Mouse (Mus musculus): ENCODE measurements around the gene Kmt2c. TPM values are rescaled to one million over a fixed set of nuclear protein-coding genes. Genes with fewer than 3 reads are reported as not detected.
"Not testable (repeated sequence)": the region's sequence is repeated elsewhere in the genome, so short reads cannot be mapped to it uniquely, and the experiment has no call there.

Gene Kmt2c
- polyA plus RNA-seq, 1 experiment from 2014 or later, result 10.6 TPM

- H3K4me1 ChIP-seq, result no peaks in the 10 kb centered on the region
- no peak overlapping the region for H3K4me3 ChIP-seq
- DNase-seq (ENCODE audit: low spot score), result no peak
- peaks cover 14% of the 10 kb centered on the region for H3K36me3 ChIP-seq
- 93% methylated on average over 6 of the region's 6 CpGs for WGBS
- no peaks in the 10 kb centered on the region for H3K27me3 ChIP-seq (ENCODE audit: low read depth, poor library complexity, severe bottlenecking)
- no peaks in the 10 kb centered on the region for H3K9me3 ChIP-seq (replicated peaks)
- no peak overlapping the region for H3K27ac ChIP-seq
Observed at GRCm38 (mm10) chr5:25243101-25243500, 255.5 kb downstream of the Kmt2c start.

DNA sequence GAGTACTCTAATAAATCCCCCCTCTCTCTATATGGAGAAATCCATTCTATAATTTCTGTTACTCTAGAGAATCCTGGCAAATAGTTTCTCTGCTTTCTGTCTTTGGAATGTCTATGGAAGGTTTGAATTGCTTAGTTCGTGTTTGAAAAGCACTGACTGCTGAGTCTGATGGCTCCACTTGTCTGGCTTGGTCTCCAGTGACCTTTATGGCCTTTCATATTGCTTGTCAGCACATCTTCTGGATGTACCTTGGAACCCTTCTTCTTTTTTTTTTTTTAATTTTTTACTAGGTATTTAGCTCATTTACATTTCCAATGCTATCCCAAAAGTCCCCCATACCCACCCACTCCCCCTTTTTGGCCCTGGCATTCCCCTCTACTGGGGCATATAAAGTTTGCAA lies 274.2 kb downstream of the Kmt2c start:
- peaks cover 11% of the 10 kb centered on the region for H3K36me3 ChIP-seq
- H3K9me3 ChIP-seq (replicated peaks); H3K4me1 ChIP-seq; DNase-seq (ENCODE audit: low spot score); H3K27me3 ChIP-seq (ENCODE audit: low read depth, poor library complexity, severe bottlenecking); H3K27ac ChIP-seq; H3K4me3 ChIP-seq: not testable (repeated sequence)
- 88% methylated on average over 1 of the region's 1 CpGs for WGBS

DNA sequence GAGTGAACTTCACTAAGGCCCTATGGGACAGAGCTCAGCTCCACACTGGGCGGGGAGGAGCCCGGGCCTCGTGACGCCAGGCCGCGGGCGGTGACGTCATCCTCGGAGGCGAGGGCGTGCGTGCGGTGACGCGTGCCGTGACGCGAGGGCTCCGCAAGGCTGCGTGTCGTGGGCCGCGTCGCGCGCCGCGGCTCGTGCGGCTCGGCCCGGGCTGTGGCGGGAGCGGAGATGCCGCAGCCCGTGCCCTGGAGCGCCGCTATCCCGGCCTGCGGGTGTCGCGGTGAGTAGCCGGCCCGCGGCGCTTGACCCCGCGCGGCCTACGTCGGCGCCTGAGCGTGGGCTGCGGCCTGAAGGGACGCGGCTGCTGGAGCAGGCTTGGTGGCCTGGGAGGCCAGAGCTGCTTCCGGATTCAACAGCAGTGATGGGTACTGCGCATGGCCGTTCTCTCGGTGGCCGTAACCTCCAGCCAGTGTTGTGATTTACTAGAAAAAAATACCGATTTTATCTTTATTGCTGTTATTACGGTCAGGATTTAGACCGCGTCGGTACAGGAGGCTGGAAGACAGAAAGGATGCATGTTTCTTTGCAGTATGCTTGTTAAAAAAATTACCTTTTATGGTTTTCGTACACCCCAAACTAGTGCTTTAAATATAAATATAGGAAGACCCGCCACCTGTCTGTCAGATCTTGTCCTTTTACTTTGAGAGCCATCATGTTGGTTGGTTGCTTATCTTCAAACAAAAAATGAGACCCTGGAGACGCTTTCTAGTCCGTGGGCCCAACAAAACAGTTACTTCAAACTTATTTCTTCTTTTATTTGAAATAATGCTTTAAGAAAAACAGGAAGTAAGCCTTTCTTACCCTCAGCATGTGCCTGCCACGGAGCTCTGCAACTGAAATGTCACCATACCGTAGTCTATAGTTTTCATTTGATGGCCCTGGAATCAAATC lies 275.6 kb downstream of the Kmt2c start, which contains the start of gene E130116L18Rik:
Gene E130116L18Rik, minus strand, starts transcription at position 402 of the 951 bp plus-strand sequence.
- 7% methylated on average over 72 of the region's 72 CpGs for WGBS
- H3K27me3 ChIP-seq (ENCODE audit: low read depth, poor library complexity, severe bottlenecking), result no peaks in the 10 kb centered on the region
- H3K4me1 ChIP-seq, result peaks cover 9% of the 10 kb centered on the region
- H3K4me3 ChIP-seq, result peak within 1 kb of the TSS; percentile 81
- DNase-seq (ENCODE audit: low spot score), result peak; percentile 94
- 0 out of 2 replicates have a peak, but pooled peaks cover 3% of the 10 kb centered on the region for H3K36me3 ChIP-seq
- H3K27ac ChIP-seq, result peak within 1 kb of the TSS; percentile 95
- H3K9me3 ChIP-seq (replicated peaks), result no peaks in the 10 kb centered on the region

Other genes with a start within 250 kb of the Kmt2c start
- gene Cct8l1, start 17.3 kb upstream of the Kmt2c start, polyA plus RNA-seq (2016; fragmentation: Nextera tagmentation; extraction: Ambion mirVana), result not detected in 2 replicates
- gene Xrcc2, start 207.0 kb upstream of the Kmt2c start, polyA plus RNA-seq (2016; fragmentation: Nextera tagmentation; extraction: Ambion mirVana), result 19.4 and 19.9 TPM in 2 replicates